Mouse (Mus musculus): ENCODE measurements around the gene Cchcr1. TPM values are rescaled to one million over a fixed set of nuclear protein-coding genes. Genes with fewer than 3 reads are reported as not detected.

Gene Cchcr1
- polyA plus RNA-seq, 1 experiment from 2014 or later, result 19.0 TPM

- H3K9me3 ChIP-seq (ENCODE audit: control insufficient read depth, low read depth, low read length), result no peaks in the 10 kb centered on the region
- H3K9ac ChIP-seq (replicated peaks; ENCODE audit: low read depth, low read length), result no peak overlapping the region; the same call in 1 of the 2 replicates
Measured at GRCm38 (mm10) chr17:35569091-35569944, 52.4 kb downstream of the Cchcr1 start.

GRCm38 (mm10) chr17:35570836-35571235, 53.9 kb downstream of the Cchcr1 start:
- Histone ChIP-seq H3K4me3 (ENCODE audit: low read depth, low read length) (no peak overlapping the region), H3K36me3 (ENCODE audit: control insufficient read depth, insufficient read depth, low read length) (no peaks in the 10 kb centered on the region), H3K9ac (replicated peaks; ENCODE audit: low read depth, low read length) (no peak overlapping the region), H3K27me3 (ENCODE audit: control insufficient read depth, insufficient read depth, low read length) (0 out of 2 replicates have a peak, but pooled peaks cover 6% of the 10 kb centered on the region), H3K4me1 (ENCODE audit: control insufficient read depth, insufficient read depth, low read length) (peaks cover 7% of the 10 kb centered on the region; the same call in 1 of the 2 replicates), H3K4me2 (replicated peaks; ENCODE audit: low read depth, low read length) (no peak overlapping the region), H3K27ac (ENCODE audit: low read length) (no peak overlapping the region), H3K9me3 (ENCODE audit: control insufficient read depth, low read depth, low read length) (no peaks in the 10 kb centered on the region)
- 66% methylated on average over 14 of the region's 14 CpGs for WGBS
- no peak for ATAC-seq (ENCODE audit: insufficient number of reproducible peaks, insufficient read depth, low FRiP score, low read depth)

More at GRCm38 (mm10) chr17:35569091-35569944, 52.4 kb downstream of the Cchcr1 start:
- Histone ChIP-seq H3K27me3 (ENCODE audit: control insufficient read depth, insufficient read depth, low read length) (0 out of 2 replicates have a peak, but pooled peaks cover 6% of the 10 kb centered on the region), H3K27ac (ENCODE audit: low read length) (no peak overlapping the region), H3K36me3 (ENCODE audit: control insufficient read depth, insufficient read depth, low read length) (no peaks in the 10 kb centered on the region), H3K4me1 (ENCODE audit: control insufficient read depth, insufficient read depth, low read length) (peaks cover 7% of the 10 kb centered on the region; the same call in 1 of the 2 replicates), H3K4me3 (ENCODE audit: low read depth, low read length) (peak overlapping the region; percentile 17), H3K4me2 (replicated peaks; ENCODE audit: low read depth, low read length) (peak overlapping the region; percentile 36)
- WGBS, result 5% methylated on average over 28 of the region's 28 CpGs
- no peak for ATAC-seq (ENCODE audit: insufficient number of reproducible peaks, insufficient read depth, low FRiP score, low read depth)

GRCm38 (mm10) chr17:35571477-35571876, 54.6 kb downstream of the Cchcr1 start:
- H3K9ac ChIP-seq (replicated peaks; ENCODE audit: low read depth, low read length), result no peak overlapping the region
- peaks cover 7% of the 10 kb centered on the region; the same call in 1 of the 2 replicates for H3K4me1 ChIP-seq (ENCODE audit: control insufficient read depth, insufficient read depth, low read length)
- no peak overlapping the region for H3K4me3 ChIP-seq (ENCODE audit: low read depth, low read length)
- 0 out of 2 replicates have a peak, but pooled peaks cover 6% of the 10 kb centered on the region for H3K27me3 ChIP-seq (ENCODE audit: control insufficient read depth, insufficient read depth, low read length)
- H3K27ac ChIP-seq (ENCODE audit: low read length), result no peak overlapping the region
- no peaks in the 10 kb centered on the region for H3K36me3 ChIP-seq (ENCODE audit: control insufficient read depth, insufficient read depth, low read length)
- H3K4me2 ChIP-seq (replicated peaks; ENCODE audit: low read depth, low read length), result no peak overlapping the region
- no peaks in the 10 kb centered on the region for H3K9me3 ChIP-seq (ENCODE audit: control insufficient read depth, low read depth, low read length)
- no peak for ATAC-seq (ENCODE audit: insufficient number of reproducible peaks, insufficient read depth, low FRiP score, low read depth)
- 93% methylated on average over 7 of the region's 7 CpGs for WGBS

DNA sequence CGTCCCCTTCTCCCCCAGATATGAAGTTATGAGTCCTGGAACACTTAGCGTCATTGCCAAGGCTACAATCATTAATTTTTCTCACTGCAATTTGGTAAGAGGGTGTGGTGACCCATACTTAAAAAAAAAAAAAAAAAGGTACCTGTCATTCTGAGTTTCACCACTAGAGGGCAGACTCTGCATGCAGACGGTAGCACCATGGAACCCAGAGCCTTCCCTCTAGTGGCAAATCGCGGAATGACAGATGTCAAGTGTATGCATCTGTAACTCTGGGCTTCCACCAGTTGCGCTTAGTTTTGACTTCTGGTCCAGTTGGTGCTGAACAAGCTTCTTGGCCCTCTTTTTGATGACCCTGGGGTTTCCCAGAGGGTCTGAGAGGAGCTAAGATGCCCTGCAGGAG, 61.3 kb downstream of the Cchcr1 start:
- H3K4me2 ChIP-seq (replicated peaks; ENCODE audit: low read depth, low read length), result no peak overlapping the region
- no peak overlapping the region for H3K4me3 ChIP-seq (ENCODE audit: low read depth, low read length)
- no peaks in the 10 kb centered on the region for H3K4me1 ChIP-seq (ENCODE audit: control insufficient read depth, insufficient read depth, low read length)
- no peak overlapping the region for H3K9ac ChIP-seq (replicated peaks; ENCODE audit: low read depth, low read length)
- no peaks in the 10 kb centered on the region for H3K27me3 ChIP-seq (ENCODE audit: control insufficient read depth, insufficient read depth, low read length)
- WGBS, result 18% methylated on average over 6 of the region's 6 CpGs
- H3K36me3 ChIP-seq (ENCODE audit: control insufficient read depth, insufficient read depth, low read length), result no peaks in the 10 kb centered on the region
- no peaks in the 10 kb centered on the region for H3K9me3 ChIP-seq (ENCODE audit: control insufficient read depth, low read depth, low read length)
- ATAC-seq (ENCODE audit: insufficient number of reproducible peaks, insufficient read depth, low FRiP score, low read depth), result no peak
- no peak overlapping the region for H3K27ac ChIP-seq (ENCODE audit: low read length)

Other genes starting within 250 kb of the Cchcr1 start
- gene H2-Q1, start 196.7 kb upstream of the Cchcr1 start, polyA plus RNA-seq (2014; fragmentation: Nextera tagmentation; extraction: Ambion mirVana), result 0.49 and 0.60 TPM in 2 replicates
- gene H2-Q2, start 174.9 kb upstream of the Cchcr1 start, polyA plus RNA-seq (2014; fragmentation: Nextera tagmentation; extraction: Ambion mirVana), result 2.3 and 3.1 TPM in 2 replicates
- 2.1 and 3.3 TPM in 2 replicates for gene H2-Q4, start 137.5 kb upstream of the Cchcr1 start, polyA plus RNA-seq (2014; fragmentation: Nextera tagmentation; extraction: Ambion mirVana)
- gene H2-Q6, start 92.2 kb upstream of the Cchcr1 start, polyA plus RNA-seq (2014; fragmentation: Nextera tagmentation; extraction: Ambion mirVana), result 0.30 and 0.76 TPM in 2 replicates
- gene H2-Q7, start 77.9 kb upstream of the Cchcr1 start, polyA plus RNA-seq (2014; fragmentation: Nextera tagmentation; extraction: Ambion mirVana), result 2.6 and 4.6 TPM in 2 replicates
- gene H2-Q10, start 47.0 kb upstream of the Cchcr1 start, polyA plus RNA-seq (2014; fragmentation: Nextera tagmentation; extraction: Ambion mirVana), result 0.71 and 1.1 TPM in 2 replicates
- 0.17 TPM in 1 of 2 replicates, not detected in the other for gene Pou5f1, start 11.1 kb upstream of the Cchcr1 start, polyA plus RNA-seq (2014; fragmentation: Nextera tagmentation; extraction: Ambion mirVana)
- 87.4 and 90.1 TPM in 2 replicates for gene Tcf19, start 276 bp upstream of the Cchcr1 start, polyA plus RNA-seq (2014; fragmentation: Nextera tagmentation; extraction: Ambion mirVana)
- gene Psors1c2, start 16.1 kb downstream of the Cchcr1 start, polyA plus RNA-seq (2014; fragmentation: Nextera tagmentation; extraction: Ambion mirVana), result 0.81 and 1.1 TPM in 2 replicates
- 0.17 TPM in 1 of 2 replicates, not detected in the other for gene Cdsn, start 35.0 kb downstream of the Cchcr1 start, polyA plus RNA-seq (2014; fragmentation: Nextera tagmentation; extraction: Ambion mirVana)
- gene 2300002M23Rik, start 50.4 kb downstream of the Cchcr1 start, polyA plus RNA-seq (2014; fragmentation: Nextera tagmentation; extraction: Ambion mirVana), result 0.66 TPM in 1 of 2 replicates, not detected in the other
- 20.2 and 25.2 TPM in 2 replicates for gene Sfta2, start 84.4 kb downstream of the Cchcr1 start, polyA plus RNA-seq (2014; fragmentation: Nextera tagmentation; extraction: Ambion mirVana)
- not detected in 2 replicates for gene Gm9573, start 109.5 kb downstream of the Cchcr1 start, polyA plus RNA-seq (2014; fragmentation: Nextera tagmentation; extraction: Ambion mirVana)
- gene Mucl3, start 126.6 kb downstream of the Cchcr1 start, polyA plus RNA-seq (2014; fragmentation: Nextera tagmentation; extraction: Ambion mirVana), result 13.2 and 13.4 TPM in 2 replicates
- gene Vars2, start 150.5 kb downstream of the Cchcr1 start, polyA plus RNA-seq (2014; fragmentation: Nextera tagmentation; extraction: Ambion mirVana), result 14.0 and 18.7 TPM in 2 replicates
- gene Gtf2h4, start 156.6 kb downstream of the Cchcr1 start, polyA plus RNA-seq (2014; fragmentation: Nextera tagmentation; extraction: Ambion mirVana), result 40.1 and 42.7 TPM in 2 replicates
- 50.4 and 50.6 TPM in 2 replicates for gene Ddr1, start 187.5 kb downstream of the Cchcr1 start, polyA plus RNA-seq (2014; fragmentation: Nextera tagmentation; extraction: Ambion mirVana)

All from stomach, embryonic 14.5 days (tissue).